Mouse (Mus musculus): ENCODE results near the gene Prdm1. TPM values are rescaled to one million over a fixed set of nuclear protein-coding genes. Genes with fewer than 3 reads are reported as not detected.

Gene Prdm1
- polyA plus RNA-seq (2014; fragmentation: Illumina TruSeq; extraction: RNeasy Lipid Tissue Mini Kit (QIAGEN cat#74804)) = 3.2 TPM

GRCm38 (mm10) chr10:44528291-44529082 lies at the start of gene Prdm1:
TSS of gene Prdm1 (minus strand) at chr10:44528501.

Data from ovary, adult 10 weeks (tissue).